Mouse (Mus musculus): Measurements from ENCODE around the gene Kif26b.

GRCm38 (mm10) chr1:178799836-178800552, 271.1 kb downstream of the Kif26b start:
- no peak for TF ChIP-seq CTCF (IDR thresholded peaks at IDR 0.05; ENCODE audit: low read depth, low read length)
- no peak for TF ChIP-seq GATA1 (IDR thresholded peaks at IDR 0.05; ENCODE audit: borderline replicate concordance, low read length)
- no peak for TF ChIP-seq GATA2 (IDR thresholded peaks at IDR 0.05; ENCODE audit: borderline replicate concordance, low read depth, low read length)
- TF ChIP-seq TAL1 (conservative IDR thresholded peaks at IDR 0.05; ENCODE audit: low read depth, low read length) = no peak
- TF ChIP-seq POLR2AphosphoS5 (IDR thresholded peaks at IDR 0.05; ENCODE audit: insufficient replicate concordance, low read depth, low read length) = no peak

Measured in G1E (cell line).